Mouse (Mus musculus) liver, adult 2 months (tissue): Measurements from ENCODE around the gene Arhgap18. TPM values are rescaled to one million over a fixed set of nuclear protein-coding genes. Genes with fewer than 3 reads are reported as not detected.

Experiments
- DNase-seq: peaks from one replicate; pipeline ENCODE4 v3.0.0-alpha.2; 2011; ENCODE audit warnings: low read depth, low spot score; ENCODE audit errors: extremely low read depth
- H3K27ac ChIP-seq: fragments of 200-500 bp; replicated peaks from 2 replicates; pipeline ENCODE4 v1.5.1; 2012; ENCODE audit warnings: low read depth, mild to moderate bottlenecking, control low read depth, inconsistent platforms, low read length; ENCODE audit not compliant: insufficient read depth
- H3K27me3 ChIP-seq: fragments of 200-500 bp; 2 replicates; pipeline ENCODE4 v1.6.1; 2012; ENCODE audit warnings: mild to moderate bottlenecking, moderate library complexity, low read length, inconsistent platforms; ENCODE audit not compliant: control insufficient read depth, insufficient read depth
- H3K36me3 ChIP-seq: fragments of 200-500 bp; 2 replicates; pipeline ENCODE4 v1.6.1; 2012; ENCODE audit warnings: low read length, inconsistent platforms; ENCODE audit not compliant: control insufficient read depth, insufficient read depth
- H3K4me1 ChIP-seq: fragments of 200-500 bp; 2 replicates; pipeline ENCODE4 v1.6.1; 2011; ENCODE audit warnings: low read length; ENCODE audit not compliant: control insufficient read depth, insufficient read depth
- H3K4me3 ChIP-seq: fragments of 200-500 bp; 2 replicates; pipeline ENCODE4 v1.5.1; 2011; ENCODE audit warnings: low read depth, mild to moderate bottlenecking, control low read depth, low read length, moderate library complexity; ENCODE audit not compliant: insufficient read depth
- H3K79me2 ChIP-seq: fragments of 200-500 bp; 2 replicates; pipeline ENCODE4 v1.6.1; 2012; ENCODE audit warnings: inconsistent platforms, mild to moderate bottlenecking, low read length, moderate library complexity; ENCODE audit not compliant: control insufficient read depth, insufficient read depth
- H3K9ac ChIP-seq: fragments of 200-500 bp; 2 replicates; pipeline ENCODE4 v1.6.1; 2012; ENCODE audit warnings: low read depth, mild to moderate bottlenecking, control low read depth, inconsistent platforms, low read length
- CTCF ChIP-seq: fragments of 200-500 bp; IDR thresholded peaks from 2 replicates; pipeline ENCODE4 v1.5.1; 2011; ENCODE audit warnings: low read depth, low read length, control low read depth
- POLR2A ChIP-seq: fragments of 200-500 bp; IDR thresholded peaks from 2 replicates; pipeline ENCODE4 v1.6.1; 2011; ENCODE audit warnings: low read length, control low read depth; ENCODE audit not compliant: insufficient read depth; ENCODE audit errors: extremely low read depth
- WGBS: fragments of 180-500 bp; shearing (Covaris S2); methylation state at CpG from one replicate; pipeline ENCODE4 v1.1.7; 2018; 5-methylcytosine and 5-hydroxymethylcytosine counted together
- polyA plus RNA-seq: library from polyadenylated mRNA; depleted of rRNA; stranded (reverse); fragments of >200 nt; gene quantifications from 2 replicates; pipeline ENCODE4 v1.2.3, GENCODE M21; 2012
- total RNA-seq: library from RNA; depleted of rRNA; stranded (reverse); fragments of >200 nt; gene quantifications from 2 replicates; pipeline ENCODE4 v1.2.3, GENCODE M21; 2014

Arhgap18 gene
- total and polyA plus RNA-seq, 2 experiments = 1.5 to 12.2 TPM

DNA sequence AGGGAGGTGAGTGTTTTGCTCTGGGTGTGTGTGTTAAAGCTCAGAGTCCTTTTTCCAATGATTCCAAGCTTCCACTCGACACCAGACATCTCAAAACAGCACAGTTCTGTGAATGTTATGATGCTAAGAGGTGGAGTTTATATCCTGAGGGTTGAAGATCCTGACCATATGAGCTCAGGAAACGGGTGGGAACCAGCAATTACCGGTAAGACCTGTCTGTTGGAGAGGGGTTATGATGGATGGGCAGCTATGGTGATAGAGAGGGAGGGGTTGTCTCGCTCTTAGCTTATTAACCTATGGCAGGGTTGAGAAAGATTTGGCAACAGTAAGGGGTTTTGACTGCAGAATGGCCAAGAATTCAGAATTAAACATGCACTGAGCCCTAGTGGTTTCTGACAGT lies 58.1 kb downstream of the Arhgap18 start:
- Histone ChIP-seq H3K4me1 (peaks cover 4% of the 10 kb centered on the region), H3K79me2 (no peaks in the 10 kb centered on the region; the same call in 1 of the 2 replicates), H3K27me3 (no peaks in the 10 kb centered on the region), H3K4me3 (no peak overlapping the region), H3K27ac (no peak overlapping the region), H3K9ac (no peak overlapping the region), H3K36me3 (no peaks in the 10 kb centered on the region)
- DNase-seq = no peak
- WGBS = 80% methylated on average over 4 of the region's 4 CpGs
- TF ChIP-seq CTCF (no peak), POLR2A (no peak)

GRCm38 (mm10) chr10:26815646-26816045 lies 62.4 kb downstream of the Arhgap18 start:
- Histone ChIP-seq H3K36me3 (no peaks in the 10 kb centered on the region), H3K4me3 (no peak overlapping the region), H3K9ac (no peak overlapping the region), H3K79me2 (no peaks in the 10 kb centered on the region; the same call in 1 of the 2 replicates), H3K4me1 (peaks cover 4% of the 10 kb centered on the region), H3K27me3 (no peaks in the 10 kb centered on the region), H3K27ac (no peak overlapping the region)
- 97% methylated on average over 8 of the region's 8 CpGs for WGBS
- TF ChIP-seq CTCF = no peak
- TF ChIP-seq POLR2A = no peak
- no peak for DNase-seq

GRCm38 (mm10) chr10:26820326-26820725 lies 67.1 kb downstream of the Arhgap18 start:
- no peak for DNase-seq
- Histone ChIP-seq H3K27me3 (no peaks in the 10 kb centered on the region), H3K4me1 (no peaks in the 10 kb centered on the region), H3K27ac (no peak overlapping the region), H3K79me2 (no peaks in the 10 kb centered on the region), H3K9ac (no peak overlapping the region), H3K36me3 (no peaks in the 10 kb centered on the region), H3K4me3 (no peak overlapping the region)
- TF ChIP-seq POLR2A (no peak), CTCF (no peak)

DNA sequence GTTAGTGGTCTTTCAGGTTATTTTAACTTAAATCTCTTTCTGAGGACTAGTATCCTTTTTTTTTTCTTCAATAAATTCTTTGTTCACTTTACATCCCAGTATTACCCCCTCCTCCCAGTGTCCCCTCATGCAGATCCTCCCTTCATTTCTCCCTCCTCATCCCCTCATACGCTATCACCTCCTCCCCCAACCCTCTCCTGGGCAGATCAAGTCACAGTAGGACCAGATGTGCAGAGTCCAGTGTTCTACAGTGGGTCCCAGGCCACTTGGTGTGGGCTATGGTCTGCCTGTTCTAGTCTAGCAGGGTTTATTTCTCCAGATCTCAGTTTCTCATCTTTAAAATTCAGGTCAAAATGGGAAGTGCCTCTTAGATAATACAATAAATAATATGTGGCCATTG lies 67.7 kb downstream of the Arhgap18 start:
- Histone ChIP-seq H3K9ac (no peak overlapping the region), H3K27me3 (no peaks in the 10 kb centered on the region), H3K79me2 (no peaks in the 10 kb centered on the region), H3K4me3 (no peak overlapping the region), H3K36me3 (no peaks in the 10 kb centered on the region), H3K27ac (no peak overlapping the region), H3K4me1 (no peaks in the 10 kb centered on the region)
- TF ChIP-seq POLR2A (no peak), CTCF (no peak)
- WGBS = 100% methylated on average over 1 of the region's 1 CpGs
- no peak for DNase-seq

GRCm38 (mm10) chr10:26823997-26824396 lies 70.8 kb downstream of the Arhgap18 start:
- Histone ChIP-seq H3K79me2 (no peaks in the 10 kb centered on the region), H3K4me3 (no peak overlapping the region), H3K4me1 (peaks cover 4% of the 10 kb centered on the region), H3K27ac (no peak overlapping the region), H3K27me3 (no peaks in the 10 kb centered on the region), H3K9ac (no peak overlapping the region), H3K36me3 (no peaks in the 10 kb centered on the region)
- no peak for DNase-seq
- TF ChIP-seq CTCF = no peak
- no peak for TF ChIP-seq POLR2A
- 67% methylated on average over 5 of the region's 5 CpGs for whole genome bisulfite sequencing

- Histone ChIP-seq H3K27me3 (no peaks in the 10 kb centered on the region), H3K79me2 (no peaks in the 10 kb centered on the region), H3K4me1 (peaks cover 4% of the 10 kb centered on the region), H3K27ac (no peak overlapping the region), H3K36me3 (no peaks in the 10 kb centered on the region), H3K4me3 (no peak overlapping the region), H3K9ac (no peak overlapping the region)
- DNase-seq = no peak
- no peak for TF ChIP-seq CTCF
- TF ChIP-seq POLR2A = no peak
- WGBS = 80% methylated on average over 8 of the region's 8 CpGs
Observed at GRCm38 (mm10) chr10:26825246-26825889, 72.1 kb downstream of the Arhgap18 start.
